Mouse (Mus musculus): ENCODE results near the gene Cebpe.

DNA sequence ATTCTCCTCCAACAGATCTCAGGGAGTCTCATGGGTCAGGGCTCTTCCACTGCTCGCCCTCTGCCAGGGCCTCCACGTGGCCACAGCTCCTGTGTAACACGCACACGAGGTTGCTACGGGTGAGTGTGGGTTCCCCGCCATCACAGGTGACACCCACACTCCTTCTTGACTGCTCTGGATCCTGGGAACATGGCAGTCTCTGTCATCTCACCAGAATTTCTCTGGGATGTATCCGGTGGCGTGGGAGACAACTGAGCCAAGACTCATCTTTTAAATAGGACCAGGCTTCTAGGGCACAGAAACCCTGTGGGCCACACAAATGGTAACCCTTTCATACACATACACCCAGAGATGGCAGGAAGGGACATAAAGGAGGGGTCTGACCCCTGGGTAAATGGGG, 20.2 kb upstream of the Cebpe start:
- no peak for TF ChIP-seq HCFC1 (IDR thresholded peaks at IDR 0.05; ENCODE audit: borderline replicate concordance, insufficient read depth, low read length)
- no peak for TF ChIP-seq CHD2 (IDR thresholded peaks at IDR 0.05; ENCODE audit: low read depth, low read length)
